Mouse (Mus musculus): ENCODE data around the gene Trim54.

Trim54 gene

GRCm38 (mm10) chr5:31116354-31116753, at the start of gene Trim54:
TSS of gene Trim54 (plus strand) at chr5:31116712.
- no peak for DNase-seq

GRCm38 (mm10) chr5:31069810-31070209, 46.7 kb upstream of the Trim54 start:
- no peak for DNase-seq

- DNase-seq = no peak
These were observed 45.5 kb upstream of the Trim54 start for GRCm38 (mm10) chr5:31071059-31071458.

GRCm38 (mm10) chr5:31071821-31072220, 44.7 kb upstream of the Trim54 start:
- DNase-seq = no peak

- no peak for DNase-seq
These were observed 43.3 kb upstream of the Trim54 start for GRCm38 (mm10) chr5:31073176-31073575.

DNA sequence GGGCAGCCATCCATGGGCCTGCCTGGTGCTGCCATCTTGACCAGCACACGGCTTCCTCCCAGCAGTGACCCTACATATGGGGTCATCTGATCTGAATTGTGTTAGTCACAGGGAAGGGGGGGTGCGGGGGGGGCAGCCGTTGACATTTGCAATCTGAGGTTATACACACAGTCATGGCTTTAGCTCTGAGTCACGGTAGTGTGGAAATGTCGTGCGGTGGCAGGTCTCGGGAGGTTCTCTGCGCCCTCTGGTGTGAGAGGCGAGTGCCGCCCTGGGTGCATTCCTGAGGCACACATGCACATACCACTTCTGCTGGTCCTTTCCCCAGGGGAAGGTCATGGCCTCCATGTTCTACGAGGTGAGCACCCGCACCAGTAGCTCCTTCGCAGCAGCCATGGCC, 40.2 kb upstream of the Trim54 start:
- DNase-seq = no peak

DNA sequence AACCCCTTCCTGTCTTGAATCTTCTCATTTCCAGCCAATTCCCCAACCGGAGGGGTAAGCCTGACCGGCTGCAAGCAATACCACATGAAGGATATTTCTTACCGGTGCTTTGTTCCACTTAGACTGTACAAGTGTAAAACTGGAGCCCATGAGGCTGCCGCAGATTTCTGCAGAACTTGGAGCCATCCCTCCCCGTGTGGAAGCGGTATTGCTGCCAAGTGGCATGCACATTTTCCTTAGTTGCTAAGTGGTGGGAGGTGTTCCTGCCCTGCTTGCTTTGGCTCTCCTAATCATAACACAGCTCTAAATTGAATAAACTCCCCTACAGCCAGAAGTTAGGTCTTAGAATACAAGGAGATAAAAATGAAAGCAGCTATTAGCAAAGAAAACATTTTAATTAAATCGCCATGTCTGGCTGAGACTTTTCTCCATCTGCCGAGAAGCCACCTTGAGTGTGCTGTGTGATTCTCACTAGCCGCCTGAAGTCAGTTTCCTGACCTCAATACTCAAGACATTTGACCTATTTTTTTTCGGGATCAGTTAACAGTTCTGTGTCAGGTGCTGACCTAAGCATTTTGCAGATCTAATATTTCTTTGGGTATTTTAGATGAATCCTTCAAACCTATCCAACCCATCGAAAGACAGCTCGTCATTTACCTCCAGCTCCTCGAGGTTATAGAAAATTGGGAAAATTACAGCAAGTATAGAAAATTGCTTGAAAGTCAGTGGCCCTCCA, 36.3 kb upstream of the Trim54 start:
- no peak for DNase-seq

DNA sequence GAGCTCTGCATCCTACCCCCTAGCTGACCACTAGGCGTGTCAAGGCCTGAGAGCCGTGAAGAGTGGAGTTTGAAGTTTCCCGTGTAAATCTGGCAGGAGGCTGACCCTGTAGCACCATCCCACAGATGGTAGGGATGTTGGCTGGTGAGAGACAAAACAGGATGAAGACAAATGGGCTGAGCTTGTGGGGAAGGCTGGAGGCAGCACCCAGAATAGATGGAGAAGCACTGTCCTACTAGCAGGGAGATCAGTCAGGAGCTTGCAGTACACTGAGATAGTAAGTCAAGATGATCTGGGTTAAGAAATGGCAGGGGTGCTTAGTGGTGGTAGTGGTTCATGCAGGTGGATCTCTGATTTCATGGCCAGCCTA, 35.7 kb upstream of the Trim54 start:
- DNase-seq = no peak

GRCm38 (mm10) chr5:31081386-31081785, 35.1 kb upstream of the Trim54 start:
- peak; percentile 60 for DNase-seq

DNA sequence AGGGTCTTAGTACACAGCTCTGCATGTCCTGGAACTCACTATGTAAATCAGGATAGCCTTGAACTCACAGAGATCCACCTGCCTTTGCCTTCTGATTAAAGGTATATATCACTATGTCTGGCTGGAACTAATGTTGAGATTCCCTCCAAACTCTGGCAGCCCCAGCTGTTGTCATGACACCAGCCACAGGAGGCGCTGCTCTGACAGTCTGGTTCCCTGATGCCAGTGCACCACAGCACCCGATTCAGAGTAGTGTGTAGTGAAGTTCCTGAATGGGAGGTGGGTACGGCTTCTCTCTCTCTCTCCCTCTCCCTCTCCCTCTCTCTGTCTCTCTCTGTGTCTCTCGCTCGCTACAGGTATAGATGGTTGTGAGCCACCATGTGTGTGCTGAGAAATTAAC, 34.2 kb upstream of the Trim54 start:
- DNase-seq = peak; percentile 68

- DNase-seq = peak; percentile 4
These were observed 33.4 kb upstream of the Trim54 start for GRCm38 (mm10) chr5:31082935-31083625.

- no peak for DNase-seq
These were observed 32.6 kb upstream of the Trim54 start for GRCm38 (mm10) chr5:31083949-31084348.

DNA sequence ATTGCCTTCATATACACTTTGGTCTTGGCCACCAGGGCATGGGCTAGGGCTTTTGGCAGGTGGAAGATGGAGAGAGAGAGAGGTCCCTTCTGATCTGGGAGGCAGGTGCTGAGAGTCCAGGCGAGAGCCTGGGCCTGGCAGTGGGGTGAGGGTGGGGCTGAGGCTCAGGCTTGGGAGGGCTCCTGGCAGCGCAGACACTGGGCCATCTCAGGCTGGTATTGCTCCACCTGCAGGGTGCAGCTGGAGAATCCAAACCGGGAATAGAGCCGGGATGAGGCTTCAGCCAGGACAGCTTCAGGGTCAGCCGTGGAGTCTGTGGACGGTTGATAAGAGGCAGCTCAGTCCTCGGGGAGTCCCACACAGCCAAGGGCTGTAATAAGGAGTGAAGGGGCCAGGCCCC, 29.9 kb upstream of the Trim54 start:
- DNase-seq = no peak

DNA sequence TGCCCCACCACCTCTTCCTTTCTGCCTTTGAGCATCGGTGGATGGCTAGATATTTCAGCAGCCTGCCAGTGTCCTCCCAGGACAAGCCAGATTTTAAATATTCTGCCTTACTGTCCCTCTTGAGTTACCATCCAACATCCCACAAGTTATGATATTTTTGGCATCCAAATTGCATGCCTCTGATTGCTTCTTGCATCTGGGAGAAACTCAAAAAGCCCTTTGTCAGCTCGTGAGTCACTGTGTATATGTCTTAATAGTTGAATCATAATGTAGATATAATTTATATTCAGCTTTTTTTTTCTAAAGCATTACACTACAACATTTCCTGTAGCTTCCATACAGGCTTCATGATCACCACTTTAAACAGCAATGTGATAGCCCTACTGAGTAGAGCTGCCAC, 29.4 kb upstream of the Trim54 start:
- DNase-seq = no peak

- DNase-seq = peak; percentile 7
These were observed 24.1 kb upstream of the Trim54 start for GRCm38 (mm10) chr5:31092231-31092975.

- DNase-seq = peak; percentile 49
These were observed 23.1 kb upstream of the Trim54 start for GRCm38 (mm10) chr5:31093151-31094041.

DNA sequence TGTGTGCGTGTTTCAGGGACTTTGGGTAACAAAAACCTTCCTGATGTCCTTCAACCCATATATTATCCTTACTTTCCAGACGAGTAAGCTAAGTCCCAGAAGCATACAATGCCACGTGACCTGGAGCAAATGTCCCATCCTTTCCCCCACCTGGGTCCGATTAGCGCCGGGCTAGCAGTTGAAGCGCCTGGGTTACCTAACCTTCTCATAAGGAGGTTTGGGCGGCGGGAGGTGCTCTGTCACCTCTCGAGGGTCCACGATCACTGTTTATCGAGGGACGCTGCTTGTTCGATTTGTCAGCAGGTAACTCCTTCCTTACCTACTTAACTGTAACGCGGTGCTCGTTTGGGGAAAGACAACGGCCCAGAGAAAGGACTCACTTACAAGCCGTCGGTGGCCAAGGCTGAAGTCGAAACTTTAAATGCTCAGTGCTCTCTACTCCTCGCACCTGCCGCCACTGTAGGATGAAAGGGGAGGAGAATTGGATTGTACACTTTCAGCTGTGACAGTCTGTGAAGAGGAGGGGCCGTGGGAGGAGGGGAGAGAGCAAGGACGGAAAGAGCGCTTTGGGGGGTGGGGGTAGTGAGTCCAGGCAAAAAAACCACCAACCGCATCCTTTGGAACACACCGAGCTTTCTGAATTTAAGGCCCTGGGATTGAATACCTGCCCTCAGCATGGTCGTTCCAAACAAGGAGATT, 22.3 kb upstream of the Trim54 start:
- DNase-seq = no peak

GRCm38 (mm10) chr5:31094799-31095691, 21.5 kb upstream of the Trim54 start:
- peak; percentile 45 for DNase-seq

DNA sequence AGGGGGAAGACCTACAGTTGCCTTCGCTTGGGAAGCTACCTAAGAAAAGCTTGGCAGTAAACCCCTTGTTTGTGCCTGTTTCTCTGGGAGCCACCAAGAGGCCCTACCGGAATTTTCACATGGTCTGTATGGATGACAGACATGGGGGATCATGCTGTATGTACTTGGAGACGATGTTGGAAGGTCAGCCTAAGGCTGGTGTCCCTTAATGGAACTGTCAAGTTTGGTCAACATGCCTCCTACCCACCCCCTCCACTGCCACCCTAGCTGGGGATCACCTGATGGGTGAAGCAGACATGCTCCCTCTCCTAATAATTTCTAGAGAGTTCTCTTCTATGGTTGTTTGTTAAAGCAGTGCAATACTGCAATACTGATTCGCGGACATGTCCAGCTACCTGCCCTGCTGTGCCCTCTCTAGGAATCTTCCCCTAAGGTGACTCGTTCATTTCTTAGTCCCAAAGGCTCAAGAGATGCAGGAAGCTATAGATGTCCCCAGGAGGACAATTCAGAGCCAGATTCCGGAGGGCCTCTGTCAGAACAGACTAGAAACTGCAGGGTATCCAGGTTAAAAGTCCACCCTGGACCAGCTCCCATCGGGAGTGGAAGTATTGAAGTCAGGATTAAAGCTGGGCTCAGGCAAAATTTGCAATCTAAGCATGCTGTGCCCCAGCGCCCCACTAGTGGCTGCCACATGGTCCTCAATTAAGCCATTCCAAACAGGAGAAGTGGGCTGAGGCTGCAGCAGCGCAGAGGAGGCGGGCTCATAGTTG, 20.6 kb upstream of the Trim54 start:
- no peak for DNase-seq

GRCm38 (mm10) chr5:31105814-31106335, 10.6 kb upstream of the Trim54 start, which contains the start of gene Dnajc5g:
TSS of gene Dnajc5g (plus strand) at chr5:31106285.
- DNase-seq = no peak

Data from thymus, postnatal 25 days (tissue).